Mouse (Mus musculus) erythroblast, embryonic 14.5 days (primary cell): Measurements from ENCODE around the gene Ank3.

Experiments
- GATA1 ChIP-seq: IDR thresholded peaks from 2 replicates; pipeline ENCODE4 v1.6.1; 2012; ENCODE audit warnings: low read length, inconsistent platforms, mixed read lengths
- TAL1 ChIP-seq: IDR thresholded peaks from 3 replicates; pipeline ENCODE4 v1.6.1; 2012; ENCODE audit warnings: low read length, inconsistent platforms, mixed read lengths

GRCm38 (mm10) chr10:69939144-69939543 is 540.6 kb downstream of the Ank3 start:
- TF ChIP-seq GATA1 (no peak), TAL1 (no peak)
